Mouse (Mus musculus) forebrain, embryonic 13.5 days (tissue): ENCODE measurements around the gene St3gal3. TPM values are rescaled to one million over a fixed set of nuclear protein-coding genes. Genes with fewer than 3 reads are reported as not detected.

Experiments used
- polyA plus RNA-seq: library from polyadenylated mRNA; unstranded; fragments of >200 nt; fragmentation: Nextera tagmentation; extraction: Ambion mirVana; gene quantifications from 2 replicates; pipeline ENCODE4 v1.2.1, GENCODE M21; 2015

Gene St3gal3
- polyA plus RNA-seq, 1 experiment from 2014 or later, result 9.2 TPM

Other genes with a start within 250 kb of the St3gal3 start
- gene Atp6v0b, start 247.6 kb downstream of the St3gal3 start, polyA plus RNA-seq, result 333 and 349 TPM in 2 replicates
- 27.3 and 28.5 TPM in 2 replicates for gene Dph2, start 242.9 kb downstream of the St3gal3 start, polyA plus RNA-seq
- gene Ipo13, start 219.9 kb downstream of the St3gal3 start, polyA plus RNA-seq, result 60.5 and 70.6 TPM in 2 replicates
- gene Artn, start 205.2 kb downstream of the St3gal3 start, polyA plus RNA-seq, result 0.21 and 0.31 TPM in 2 replicates
- 57.7 and 58.7 TPM in 2 replicates for gene Kdm4a, start 45.1 kb upstream of the St3gal3 start, polyA plus RNA-seq
- gene Ptprf, start 156.5 kb upstream of the St3gal3 start, polyA plus RNA-seq, result 62.9 and 76.1 TPM in 2 replicates